Mouse (Mus musculus) hindbrain, postnatal 0 days (tissue): ENCODE data around the gene Gm13283. TPM values are rescaled to one million over a fixed set of nuclear protein-coding genes. Genes with fewer than 3 reads are reported as not detected.
A peak's percentile ranks its signal among the peaks of the same experiment; 100 is the strongest.
"Not testable (repeated sequence)": the region's sequence is repeated elsewhere in the genome, so short reads cannot be mapped to it uniquely, and the experiment has no call there.

Experiments
- ATAC-seq: fragments of 200-750 bp; cut with Nextera tagmentation; 2 replicates; pipeline ENCODE4 v1.8.0; 2017; ENCODE audit warnings: mild to moderate bottlenecking, moderate TSS enrichment, moderate library complexity
- DNase-seq: peaks from one replicate; pipeline ENCODE4 v3.0.0-alpha.2; 2015; ENCODE audit warnings: low spot score
- H3K27ac ChIP-seq: fragments of 300-500 bp; sonication (generic); 2 replicates; pipeline ENCODE4 v1.5.1; 2014; ENCODE audit warnings: mild to moderate bottlenecking
- H3K27me3 ChIP-seq: fragments of 300-500 bp; sonication (generic); 2 replicates; pipeline ENCODE4 v1.6.1; 2014; ENCODE audit warnings: low read length, mixed read lengths; ENCODE audit not compliant: insufficient read depth
- H3K36me3 ChIP-seq: fragments of 300-500 bp; sonication (generic); 2 replicates; pipeline ENCODE4 v1.6.1; 2014; ENCODE audit warnings: low read length, mixed read lengths; ENCODE audit not compliant: insufficient read depth
- H3K4me1 ChIP-seq: fragments of 300-500 bp; sonication (generic); 2 replicates; pipeline ENCODE4 v1.6.1; 2014; ENCODE audit warnings: antibody characterized with exemption, low read length, mixed read lengths; ENCODE audit not compliant: insufficient read depth
- H3K4me2 ChIP-seq: fragments of 300-500 bp; sonication (generic); 2 replicates; pipeline ENCODE4 v1.6.1; 2014; ENCODE audit warnings: low read depth, mild to moderate bottlenecking, low read length, moderate library complexity, mixed read lengths
- H3K4me3 ChIP-seq: fragments of 300-500 bp; sonication (generic); 2 replicates; pipeline ENCODE4 v1.5.1; 2014; ENCODE audit warnings: low read length
- H3K9ac ChIP-seq: fragments of 300-500 bp; sonication (generic); replicated peaks from 2 replicates; pipeline ENCODE4 v1.6.1; 2014; ENCODE audit warnings: mild to moderate bottlenecking, low read length, moderate library complexity, mixed read lengths
- H3K9me3 ChIP-seq: fragments of 300-500 bp; sonication (generic); 2 replicates; pipeline ENCODE4 v1.6.1; 2016; ENCODE audit warnings: low read length, mixed read lengths
- CTCF ChIP-seq: IDR thresholded peaks from 2 replicates; pipeline ENCODE4 v1.5.1; 2016; ENCODE audit warnings: antibody characterized with exemption, control low read depth, low read depth
- WGBS: fragments of 180-500 bp; shearing (Covaris S2); extraction: QIAGEN DNeasy Blood & Tissue Kit; methylation state at CpG from one replicate; pipeline ENCODE4 v1.1.7; 2014; 5-methylcytosine and 5-hydroxymethylcytosine counted together
- polyA plus RNA-seq: library from polyadenylated mRNA; unstranded; fragments of >200 nt; fragmentation: Nextera tagmentation; extraction: Ambion mirVana; gene quantifications from 2 replicates; pipeline ENCODE4 v1.2.1, GENCODE M21; 2015
- total RNA-seq: library from RNA; depleted of rRNA; stranded (reverse); fragments of >200 nt; gene quantifications from 2 replicates; pipeline ENCODE4 v1.2.3, GENCODE M21; 2014; rRNA removed

The Gm13283 gene
- not detected in 2 replicates for total RNA-seq
- not detected in 2 replicates for polyA plus RNA-seq

GRCm38 (mm10) chr4:88759610-88760268 lies at the start of gene Gm13283:
Gene Gm13283, plus strand, starts transcription at chr4:88760119.
- DNase-seq, H3K27ac ChIP-seq: not testable (repeated sequence)
- peak within 1 kb of the TSS; percentile 50 for H3K4me2 ChIP-seq

GRCm38 (mm10) chr4:88714281-88714680 lies 45.6 kb upstream of the Gm13283 start:
- H3K27ac ChIP-seq: no peak overlapping the region
- peaks cover 5% of the 10 kb centered on the region; the same call in 1 of the 2 replicates for H3K4me1 ChIP-seq
- H3K27me3 ChIP-seq: no peaks in the 10 kb centered on the region
- ATAC-seq (no peak), DNase-seq (no peak)
- no peak overlapping the region for H3K9ac ChIP-seq
- TF ChIP-seq CTCF: no peak
- H3K9me3 ChIP-seq: no peaks in the 10 kb centered on the region
- H3K4me2 ChIP-seq: no peak overlapping the region
- H3K36me3 ChIP-seq: no peaks in the 10 kb centered on the region
- no peak overlapping the region for H3K4me3 ChIP-seq
- 77% methylated on average over 1 of the region's 1 CpGs for WGBS

More at GRCm38 (mm10) chr4:88759610-88760268, at the start of gene Gm13283:
- not testable (repeated sequence) for H3K36me3 ChIP-seq, H3K27me3 ChIP-seq, H3K9me3 ChIP-seq, ATAC-seq, H3K9ac ChIP-seq, H3K4me1 ChIP-seq
- 23% methylated on average over 6 of the region's 14 CpGs for WGBS
- H3K4me3 ChIP-seq: peak within 1 kb of the TSS; percentile 25

GRCm38 (mm10) chr4:88715059-88715458 lies 44.9 kb upstream of the Gm13283 start:
- H3K27ac ChIP-seq: no peak overlapping the region
- H3K4me1 ChIP-seq: peaks cover 7% of the 10 kb centered on the region
- no peak for ATAC-seq
- H3K4me3 ChIP-seq: no peak overlapping the region
- H3K4me2 ChIP-seq: no peak overlapping the region
- TF ChIP-seq CTCF: no peak
- H3K36me3 ChIP-seq: peaks cover 1% of the 10 kb centered on the region; the same call in 1 of the 2 replicates
- no peaks in the 10 kb centered on the region for H3K27me3 ChIP-seq
- no peak overlapping the region for H3K9ac ChIP-seq
- no peaks in the 10 kb centered on the region for H3K9me3 ChIP-seq
- DNase-seq: no peak

DNA sequence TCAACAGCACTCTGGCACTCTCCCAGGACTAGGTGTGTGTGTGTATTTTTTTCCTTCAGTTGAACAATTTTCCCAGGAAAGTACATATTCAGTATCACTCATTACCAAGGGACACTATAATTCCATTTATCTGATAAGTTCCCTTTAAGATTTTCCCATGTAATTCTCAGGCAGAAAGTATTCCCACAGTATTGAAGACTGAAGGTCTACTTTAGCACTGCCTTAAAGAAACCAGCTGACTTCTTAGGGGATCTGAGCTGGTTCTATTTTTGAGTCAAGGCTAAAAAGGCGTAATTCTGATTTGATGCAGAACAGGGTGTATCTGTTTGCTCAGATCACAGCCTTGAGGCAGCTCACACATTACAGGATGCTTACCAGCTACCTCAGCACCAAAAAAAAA lies 41.2 kb upstream of the Gm13283 start:
- TF ChIP-seq CTCF: no peak
- H3K4me3 ChIP-seq: peak overlapping the region; percentile 26
- H3K36me3 ChIP-seq: peaks cover 6% of the 10 kb centered on the region
- peaks cover 19% of the 10 kb centered on the region for H3K4me1 ChIP-seq
- no peaks in the 10 kb centered on the region for H3K27me3 ChIP-seq
- H3K4me2 ChIP-seq: peak overlapping the region; percentile 79
- 42% methylated on average over 1 of the region's 1 CpGs for WGBS
- H3K27ac ChIP-seq: no peak overlapping the region
- no peaks in the 10 kb centered on the region for H3K9me3 ChIP-seq
- no peak overlapping the region for H3K9ac ChIP-seq
- no peak for ATAC-seq
- DNase-seq: no peak

DNA sequence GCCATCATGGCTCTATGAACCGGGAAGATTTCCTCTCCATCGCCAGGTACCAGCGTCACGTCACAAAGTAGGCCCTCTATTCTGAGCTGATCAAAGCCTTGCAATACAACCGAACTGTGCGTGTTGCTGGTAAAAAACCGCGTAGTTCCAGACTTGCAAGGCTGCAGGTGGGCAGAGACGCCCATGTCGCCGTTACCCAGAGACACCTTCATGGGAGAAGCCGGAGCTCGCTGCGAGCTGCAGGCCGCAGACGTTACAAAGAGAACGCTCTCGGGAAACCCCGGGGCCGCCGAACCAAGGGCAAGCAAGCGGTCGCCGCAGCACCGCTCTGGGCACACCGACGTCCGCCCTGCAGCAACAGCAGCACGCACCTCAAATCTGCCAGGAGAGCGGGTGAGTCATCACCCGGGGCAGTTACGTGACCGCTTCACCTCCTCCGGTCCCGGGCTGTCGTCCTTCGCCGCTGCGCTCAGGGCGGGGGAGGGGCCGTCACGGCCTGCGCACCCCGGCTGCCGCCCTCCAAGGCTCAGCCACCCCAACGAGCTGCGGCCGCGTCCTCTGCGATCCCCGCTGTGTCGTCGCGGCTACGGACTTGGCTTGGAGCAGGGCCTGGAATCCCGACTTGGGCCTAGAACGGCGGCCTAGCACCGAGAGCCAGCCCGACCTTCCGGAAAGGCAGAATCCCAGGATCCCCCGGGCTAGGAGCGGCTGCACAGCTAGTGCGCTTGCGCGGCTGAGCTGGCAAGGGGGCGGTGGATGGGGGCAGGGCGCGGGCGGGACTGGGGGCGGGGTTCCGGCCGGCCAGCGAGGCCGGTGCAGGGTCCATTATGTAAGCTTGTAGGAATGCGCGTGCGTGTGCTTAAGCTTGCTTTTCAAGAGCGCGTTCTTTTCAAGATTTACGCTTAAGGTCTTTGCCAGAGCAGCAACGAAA lies 37.9 kb upstream of the Gm13283 start, which contains the start of the genes Gm26566 and Klhl9:
Gene Gm26566, plus strand, starts transcription at position 15 of the 931 bp plus-strand sequence.
Gene Klhl9, minus strand, starts transcription at position 675 of the 931 bp plus-strand sequence.
- DNase-seq (peak; percentile 97), ATAC-seq (peak; percentile 99)
- peaks cover 19% of the 10 kb centered on the region for H3K4me1 ChIP-seq
- peak within 1 kb of the TSS; percentile 79 for H3K4me2 ChIP-seq
- no peak for TF ChIP-seq CTCF
- peak within 1 kb of the TSS; percentile 97 for H3K27ac ChIP-seq
- under 1% methylated on average over 82 of the region's 82 CpGs for WGBS
- peaks cover 6% of the 10 kb centered on the region for H3K36me3 ChIP-seq
- no peaks in the 10 kb centered on the region for H3K9me3 ChIP-seq
- H3K27me3 ChIP-seq: no peaks in the 10 kb centered on the region
- H3K4me3 ChIP-seq: peak within 1 kb of the TSS; percentile 62
- H3K9ac ChIP-seq: peak within 1 kb of the TSS; percentile 92

DNA sequence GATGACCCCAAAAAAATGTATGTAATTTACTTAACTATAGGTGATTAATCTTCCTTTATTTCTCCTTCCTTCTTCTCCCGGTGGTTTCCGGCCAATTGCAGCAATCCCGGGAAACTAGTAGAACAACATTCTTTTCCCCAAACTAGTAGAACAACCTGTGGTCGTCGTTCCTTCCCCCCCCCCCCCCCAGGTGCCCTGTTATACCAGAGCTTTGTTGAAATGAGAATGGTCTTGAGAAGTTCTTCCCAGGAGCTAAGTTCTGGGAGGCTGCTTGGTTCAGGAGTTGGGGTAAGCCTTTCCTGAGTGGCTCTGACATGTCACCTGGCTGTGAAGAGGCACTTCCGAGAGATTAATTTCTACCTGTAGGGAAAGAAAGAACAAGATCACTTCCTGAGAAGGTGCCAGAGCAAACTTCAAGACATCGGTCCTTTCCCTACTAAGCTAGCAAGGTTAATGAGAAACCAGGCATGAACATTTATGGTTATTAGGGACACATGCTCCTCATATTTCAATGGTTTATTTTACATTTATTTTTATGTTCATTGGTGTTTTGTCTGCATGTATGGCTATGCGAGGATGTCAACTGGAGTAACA lies 36.3 kb upstream of the Gm13283 start:
- Histone ChIP-seq H3K9me3 (no peaks in the 10 kb centered on the region), H3K36me3 (peaks cover 6% of the 10 kb centered on the region), H3K4me1 (peaks cover 14% of the 10 kb centered on the region), H3K27ac (no peak overlapping the region), H3K27me3 (no peaks in the 10 kb centered on the region), H3K9ac (no peak overlapping the region), H3K4me3 (no peak overlapping the region), H3K4me2 (no peak overlapping the region)
- DNase-seq: no peak
- no peak for TF ChIP-seq CTCF
- ATAC-seq: no peak
- WGBS: 71% methylated on average over 8 of the region's 8 CpGs
